Mouse (Mus musculus) gastrocnemius, adult 2 months (tissue): ENCODE measurements around the gene Tmem63a. TPM values are rescaled to one million over a fixed set of nuclear protein-coding genes. Genes with fewer than 3 reads are reported as not detected.
"Not testable (repeated sequence)": the region's sequence is repeated elsewhere in the genome, so short reads cannot be mapped to it uniquely, and the experiment has no call there.

Experiments
- DNase-seq: peaks from one replicate; pipeline ENCODE4 v3.0.0; 2022
- H3K27ac ChIP-seq: fragments of 200-600 bp; 2 replicates; pipeline ENCODE4 v1.8.1; 2022; ENCODE audit warnings: mild to moderate bottlenecking
- H3K4me3 ChIP-seq: fragments of 200-600 bp; 2 replicates; pipeline ENCODE4 v1.8.1; 2022; ENCODE audit warnings: mild to moderate bottlenecking, moderate library complexity
- CTCF ChIP-seq: fragments of 200-600 bp; IDR thresholded peaks from 2 replicates; pipeline ENCODE4 v1.8.1; 2022; ENCODE audit warnings: antibody characterized with exemption, mild to moderate bottlenecking, moderate library complexity
- intact Hi-C: fragments of 180-260 bp; cut with DNase I; formaldehyde crosslinking; loops from one replicate; pipeline ENCODE4 v1.15.1; 2025
- total RNA-seq, 2 experiments: library from RNA; stranded (reverse); gene quantifications; 2 replicates each; pipeline ENCODE4 v1.2.3; 2021

Gene Tmem63a
- total RNA-seq, 2 experiments from 2014 or later, result 13.9 to 14.5 TPM

- no peak for TF ChIP-seq CTCF
- Histone ChIP-seq H3K27ac (no peak overlapping the region), H3K4me3 (no peak overlapping the region)
- DNase-seq, result no peak
- intact Hi-C loops, result no loop called here
These were observed 8.5 kb upstream of the Tmem63a start for GRCm38 (mm10) chr1:180933659-180934058.

GRCm38 (mm10) chr1:180934467-180935419 is 7.4 kb upstream of the Tmem63a start, which contains the start of gene Lefty1:
Lefty1 (plus strand) TSS chr1:180935022.
- H3K4me3 ChIP-seq, result no peak within 1 kb of the TSS
- no peak for DNase-seq
- intact Hi-C loops, result no loop called here
- no peak within 1 kb of the TSS for H3K27ac ChIP-seq
- TF ChIP-seq CTCF, result no peak

- intact Hi-C loops, result not testable (repeated sequence)
- Histone ChIP-seq H3K27ac (peak overlapping the region; percentile 56), H3K4me3 (peak overlapping the region; percentile 62)
- peak; percentile 69 for DNase-seq
These were observed 5.3 kb upstream of the Tmem63a start for GRCm38 (mm10) chr1:180936610-180937398.

- DNase-seq, H3K27ac ChIP-seq, intact Hi-C loops, H3K4me3 ChIP-seq: not testable (repeated sequence)
These were observed 4.5 kb upstream of the Tmem63a start for GRCm38 (mm10) chr1:180937631-180938030.

GRCm38 (mm10) chr1:180938781-180939180 is 3.4 kb upstream of the Tmem63a start:
- DNase-seq, H3K4me3 ChIP-seq, intact Hi-C loops, H3K27ac ChIP-seq: not testable (repeated sequence)
- TF ChIP-seq CTCF, result peak; percentile 19; the same call in 1 of the 2 replicates

GRCm38 (mm10) chr1:180940776-180941460 is 1.2 kb upstream of the Tmem63a start:
- no peak for TF ChIP-seq CTCF
- Histone ChIP-seq H3K27ac (peak overlapping the region; percentile 97), H3K4me3 (peak overlapping the region; percentile 96)
- no peak for DNase-seq
- intact Hi-C loops, result loop anchor here (5.0 kb wide), 1 partner anchor 39 kb away; the partner anchor contains the start of gene Pycr2

- Histone ChIP-seq H3K4me3 (peak overlapping the region; percentile 96), H3K27ac (peak overlapping the region; percentile 97)
- DNase-seq, result peak; percentile 52
- no peak for TF ChIP-seq CTCF
- intact Hi-C loops, result loop anchor here (5.0 kb wide), 1 partner anchor 39 kb away; the partner anchor contains the start of gene Pycr2
These were observed 418 bp upstream of the Tmem63a start for GRCm38 (mm10) chr1:180941726-180942125.

- intact Hi-C loops, result loop anchor here (5.0 kb wide), 1 partner anchor 41 kb away; the partner anchor contains the start of gene Pycr2
- TF ChIP-seq CTCF, result no peak
- Histone ChIP-seq H3K4me3 (peak overlapping the region; percentile 96), H3K27ac (peak overlapping the region; percentile 97)
- DNase-seq, result peak; percentile 54
These were observed 994 bp downstream of the Tmem63a start for GRCm38 (mm10) chr1:180943032-180943644.

- Histone ChIP-seq H3K4me3 (peak overlapping the region; percentile 96), H3K27ac (peak overlapping the region; percentile 97)
- no peak for DNase-seq
- intact Hi-C loops, result loop anchor here (5.0 kb wide), 1 partner anchor 42 kb away; the partner anchor contains the start of gene Pycr2
- TF ChIP-seq CTCF, result peak; percentile 5; the same call in 1 of the 2 replicates
These were observed 1.8 kb downstream of the Tmem63a start for GRCm38 (mm10) chr1:180943896-180944295.

- intact Hi-C loops, result loop anchor here (5.0 kb wide), 1 partner anchor 42 kb away; the partner anchor contains the start of gene Pycr2
- no peak for TF ChIP-seq CTCF
- H3K27ac ChIP-seq, result peak overlapping the region; percentile 97
- peak overlapping the region; percentile 96; the same call in 1 of the 2 replicates for H3K4me3 ChIP-seq
- no peak for DNase-seq
These were observed 2.4 kb downstream of the Tmem63a start for GRCm38 (mm10) chr1:180944553-180944952.
